Mouse (Mus musculus): ENCODE results near the gene Syngap1.

GRCm38 (mm10) chr17:26932839-26933398 is 8.1 kb upstream of the Syngap1 start, which contains the start of gene Phf1:
- TF ChIP-seq ELF1 (IDR thresholded peaks at IDR 0.05; ENCODE audit: low read depth, low read length) (no peak), KAT2A (conservative IDR thresholded peaks at IDR 0.05; ENCODE audit: low read depth, low read length) (no peak), TAL1 (IDR thresholded peaks at IDR 0.05; ENCODE audit: low read length) (no peak), ETS1 (IDR thresholded peaks at IDR 0.05; ENCODE audit: low read depth, low read length) (no peak), RAD21 (IDR thresholded peaks at IDR 0.05; ENCODE audit: low read depth, low read length) (no peak), MAFK (IDR thresholded peaks at IDR 0.05; ENCODE audit: borderline replicate concordance, low read depth, low read length) (no peak), MAZ (IDR thresholded peaks at IDR 0.05; ENCODE audit: low read depth, low read length) (no peak), POLR2AphosphoS2 (IDR thresholded peaks at IDR 0.05; ENCODE audit: low read length) (no peak), CTCF (IDR thresholded peaks at IDR 0.05 in 2 of 3, conservative IDR thresholded peaks at IDR 0.05 in 1 of 3; ENCODE audit: control insufficient read depth in 1 of 3, insufficient read depth in 1 of 3, low read depth in 2 of 3, low read length in 3 of 3, poor library complexity in 1 of 3, severe bottlenecking in 1 of 3) (no peak), ZKSCAN1 (IDR thresholded peaks at IDR 0.05; ENCODE audit: low read depth, low read length) (no peak), ZNF384 (IDR thresholded peaks at IDR 0.05; ENCODE audit: low read depth, low read length) (no peak), NRF1 (IDR thresholded peaks at IDR 0.05; ENCODE audit: insufficient read depth, low read depth, low read length, poor library complexity, severe bottlenecking) (no peak), SMC3 (IDR thresholded peaks at IDR 0.05; ENCODE audit: low read depth, low read length) (no peak)

Data from MEL (cell line).